Mouse (Mus musculus) liver, embryonic 13.5 days (tissue): ENCODE results near the gene Hecw2. TPM values are rescaled to one million over a fixed set of nuclear protein-coding genes. Genes with fewer than 3 reads are reported as not detected.

Experiments
- ATAC-seq: fragments of 200-750 bp; cut with Nextera tagmentation; 2 replicates; pipeline ENCODE4 v1.8.0; 2017; ENCODE audit warnings: low read depth, mild to moderate bottlenecking, moderate number of reproducible peaks, moderate library complexity
- DNase-seq: peaks from one replicate; pipeline ENCODE4 v3.0.0; 2022
- H3K27ac ChIP-seq: fragments of 300-500 bp; sonication (generic); 2 replicates; pipeline ENCODE4 v1.5.1; 2015; ENCODE audit warnings: moderate library complexity, mild to moderate bottlenecking, inconsistent platforms
- H3K27me3 ChIP-seq: fragments of 300-500 bp; sonication (generic); 2 replicates; pipeline ENCODE4 v1.6.1; 2015; ENCODE audit warnings: mild to moderate bottlenecking, inconsistent platforms
- H3K36me3 ChIP-seq: fragments of 300-500 bp; sonication (generic); 2 replicates; pipeline ENCODE4 v1.6.1; 2015; ENCODE audit warnings: mild to moderate bottlenecking, inconsistent platforms
- H3K4me1 ChIP-seq: fragments of 300-500 bp; sonication (generic); replicated peaks from 2 replicates; pipeline ENCODE4 v1.6.1; 2015; ENCODE audit warnings: inconsistent platforms
- H3K4me2 ChIP-seq: fragments of 300-500 bp; sonication (generic); 2 replicates; pipeline ENCODE4 v1.6.1; 2015; ENCODE audit warnings: inconsistent platforms, mild to moderate bottlenecking, moderate library complexity
- H3K4me3 ChIP-seq: fragments of 300-500 bp; sonication (generic); replicated peaks from 2 replicates; pipeline ENCODE4 v1.5.1; 2015; ENCODE audit warnings: mild to moderate bottlenecking, inconsistent platforms
- H3K9ac ChIP-seq: fragments of 300-500 bp; sonication (generic); 2 replicates; pipeline ENCODE4 v1.6.1; 2015; ENCODE audit warnings: mild to moderate bottlenecking, inconsistent platforms
- H3K9me3 ChIP-seq: fragments of 300-500 bp; sonication (generic); replicated peaks from 2 replicates; pipeline ENCODE4 v1.6.1; 2016; ENCODE audit warnings: inconsistent platforms
- WGBS: fragments of 180-500 bp; shearing (Covaris S2); methylation state at CpG from one replicate; pipeline ENCODE4 v1.1.7; 2015; ENCODE audit not compliant: insufficient replicate concordance; 5-methylcytosine and 5-hydroxymethylcytosine counted together
- polyA plus RNA-seq: library from polyadenylated mRNA; unstranded; fragments of >200 nt; fragmentation: Nextera tagmentation; extraction: Ambion mirVana; gene quantifications from 2 replicates; pipeline ENCODE4 v1.2.1, GENCODE M21; 2015

Gene Hecw2
- polyA plus RNA-seq, 1 experiment from 2014 or later: 0.45 TPM

- H3K27me3 ChIP-seq: no peaks in the 10 kb centered on the region
- H3K4me3 ChIP-seq: no peak overlapping the region
- WGBS: 58% methylated on average over 5 of the region's 5 CpGs
- H3K9me3 ChIP-seq: no peaks in the 10 kb centered on the region
- DNase-seq: no peak
- no peaks in the 10 kb centered on the region for H3K4me1 ChIP-seq
- H3K27ac ChIP-seq: no peak overlapping the region
- no peak for ATAC-seq
- H3K9ac ChIP-seq: no peak overlapping the region
- no peaks in the 10 kb centered on the region for H3K36me3 ChIP-seq
- no peak overlapping the region for H3K4me2 ChIP-seq
These were observed 85.7 kb downstream of the Hecw2 start for GRCm38 (mm10) chr1:54109255-54109654.

GRCm38 (mm10) chr1:54106756-54107155 is 88.2 kb downstream of the Hecw2 start:
- WGBS: 59% methylated on average over 3 of the region's 3 CpGs
- DNase-seq (no peak), ATAC-seq (no peak)
- Histone ChIP-seq H3K36me3 (no peaks in the 10 kb centered on the region), H3K27me3 (no peaks in the 10 kb centered on the region), H3K4me2 (no peak overlapping the region), H3K4me3 (no peak overlapping the region), H3K9me3 (no peaks in the 10 kb centered on the region), H3K9ac (no peak overlapping the region), H3K27ac (no peak overlapping the region), H3K4me1 (no peaks in the 10 kb centered on the region)

GRCm38 (mm10) chr1:54079708-54080107 is 115.3 kb downstream of the Hecw2 start:
- ATAC-seq (no peak), DNase-seq (no peak)

GRCm38 (mm10) chr1:54074456-54074855 is 120.5 kb downstream of the Hecw2 start:
- Histone ChIP-seq H3K4me3 (no peak overlapping the region), H3K27ac (no peak overlapping the region), H3K4me2 (no peak overlapping the region), H3K4me1 (no peaks in the 10 kb centered on the region), H3K36me3 (no peaks in the 10 kb centered on the region), H3K27me3 (no peaks in the 10 kb centered on the region), H3K9me3 (no peaks in the 10 kb centered on the region), H3K9ac (no peak overlapping the region)
- DNase-seq (no peak), ATAC-seq (no peak)
- WGBS: 53% methylated on average over 1 of the region's 1 CpGs

More at GRCm38 (mm10) chr1:54079708-54080107, 115.3 kb downstream of the Hecw2 start:
- no peaks in the 10 kb centered on the region for H3K27me3 ChIP-seq
- no peaks in the 10 kb centered on the region for H3K4me1 ChIP-seq
- H3K9ac ChIP-seq: no peak overlapping the region
- H3K36me3 ChIP-seq: no peaks in the 10 kb centered on the region
- 59% methylated on average over 3 of the region's 3 CpGs for WGBS
- no peak overlapping the region for H3K27ac ChIP-seq
- H3K9me3 ChIP-seq: no peaks in the 10 kb centered on the region
- H3K4me3 ChIP-seq: no peak overlapping the region
- no peak overlapping the region for H3K4me2 ChIP-seq

GRCm38 (mm10) chr1:54070121-54070520 is 124.8 kb downstream of the Hecw2 start:
- Histone ChIP-seq H3K36me3 (no peaks in the 10 kb centered on the region), H3K9ac (no peak overlapping the region), H3K4me1 (no peaks in the 10 kb centered on the region), H3K27me3 (no peaks in the 10 kb centered on the region), H3K4me3 (no peak overlapping the region), H3K9me3 (no peaks in the 10 kb centered on the region), H3K27ac (no peak overlapping the region), H3K4me2 (no peak overlapping the region)
- DNase-seq (no peak), ATAC-seq (no peak)
- WGBS: 54% methylated on average over 2 of the region's 2 CpGs

GRCm38 (mm10) chr1:54068248-54068647 is 126.7 kb downstream of the Hecw2 start:
- Histone ChIP-seq H3K36me3 (no peaks in the 10 kb centered on the region), H3K9ac (no peak overlapping the region), H3K27ac (no peak overlapping the region), H3K4me2 (no peak overlapping the region), H3K9me3 (no peaks in the 10 kb centered on the region), H3K4me3 (no peak overlapping the region), H3K4me1 (no peaks in the 10 kb centered on the region), H3K27me3 (no peaks in the 10 kb centered on the region)
- no peak for ATAC-seq
- WGBS: 38% methylated on average over 1 of the region's 1 CpGs
- DNase-seq: no peak

- no peak for ATAC-seq
- Histone ChIP-seq H3K4me3 (no peak overlapping the region), H3K36me3 (no peaks in the 10 kb centered on the region), H3K27me3 (no peaks in the 10 kb centered on the region), H3K9me3 (no peaks in the 10 kb centered on the region), H3K9ac (no peak overlapping the region), H3K27ac (no peak overlapping the region), H3K4me1 (no peaks in the 10 kb centered on the region), H3K4me2 (no peak overlapping the region)
- DNase-seq: no peak
- WGBS: 50% methylated on average over 1 of the region's 1 CpGs
These were observed 129.5 kb downstream of the Hecw2 start for GRCm38 (mm10) chr1:54065434-54065833.

- H3K9ac ChIP-seq: no peak overlapping the region
- no peak overlapping the region for H3K4me2 ChIP-seq
- H3K27me3 ChIP-seq: no peaks in the 10 kb centered on the region
- no peak overlapping the region for H3K27ac ChIP-seq
- DNase-seq (no peak), ATAC-seq (no peak)
- WGBS: 69% methylated on average over 2 of the region's 2 CpGs
- H3K4me3 ChIP-seq: no peak overlapping the region
- H3K9me3 ChIP-seq: no peaks in the 10 kb centered on the region
- H3K36me3 ChIP-seq: no peaks in the 10 kb centered on the region
- H3K4me1 ChIP-seq: no peaks in the 10 kb centered on the region
These were observed 133.9 kb downstream of the Hecw2 start for GRCm38 (mm10) chr1:54061078-54061477.

- H3K4me3 ChIP-seq: no peak overlapping the region
- 53% methylated on average over 1 of the region's 1 CpGs for WGBS
These were observed 135.2 kb downstream of the Hecw2 start for GRCm38 (mm10) chr1:54059731-54060130.

GRCm38 (mm10) chr1:54052771-54053170 is 142.2 kb downstream of the Hecw2 start:
- Histone ChIP-seq H3K4me3 (no peak overlapping the region), H3K27ac (no peak overlapping the region), H3K9me3 (no peaks in the 10 kb centered on the region), H3K36me3 (no peaks in the 10 kb centered on the region), H3K9ac (no peak overlapping the region), H3K4me2 (no peak overlapping the region), H3K27me3 (no peaks in the 10 kb centered on the region), H3K4me1 (no peaks in the 10 kb centered on the region)
- ATAC-seq (no peak), DNase-seq (no peak)

More at GRCm38 (mm10) chr1:54059731-54060130, 135.2 kb downstream of the Hecw2 start:
- no peak for DNase-seq
- no peaks in the 10 kb centered on the region for H3K9me3 ChIP-seq
- H3K9ac ChIP-seq: no peak overlapping the region
- ATAC-seq: no peak
- H3K4me1 ChIP-seq: no peaks in the 10 kb centered on the region
- no peak overlapping the region for H3K4me2 ChIP-seq
- no peak overlapping the region for H3K27ac ChIP-seq
- H3K27me3 ChIP-seq: no peaks in the 10 kb centered on the region
- no peaks in the 10 kb centered on the region for H3K36me3 ChIP-seq

- Histone ChIP-seq H3K9ac (no peak overlapping the region), H3K27me3 (no peaks in the 10 kb centered on the region), H3K9me3 (no peaks in the 10 kb centered on the region), H3K4me2 (no peak overlapping the region), H3K4me1 (no peaks in the 10 kb centered on the region), H3K36me3 (no peaks in the 10 kb centered on the region), H3K4me3 (no peak overlapping the region), H3K27ac (no peak overlapping the region)
- ATAC-seq: no peak
- DNase-seq: no peak
- 30% methylated on average over 1 of the region's 1 CpGs for WGBS
These were observed 148.0 kb downstream of the Hecw2 start for GRCm38 (mm10) chr1:54046923-54047322.

- Histone ChIP-seq H3K27me3 (no peaks in the 10 kb centered on the region), H3K9me3 (no peaks in the 10 kb centered on the region), H3K4me1 (no peaks in the 10 kb centered on the region), H3K27ac (no peak overlapping the region), H3K9ac (no peak overlapping the region), H3K36me3 (no peaks in the 10 kb centered on the region), H3K4me2 (no peak overlapping the region), H3K4me3 (no peak overlapping the region)
- no peak for DNase-seq
- no peak for ATAC-seq
- 27% methylated on average over 2 of the region's 2 CpGs for WGBS
These were observed 155.9 kb downstream of the Hecw2 start for GRCm38 (mm10) chr1:54039062-54039461.
